Mouse (Mus musculus) hindbrain, embryonic 11.5 days (tissue): ENCODE results near the gene Mecom. TPM values are rescaled to one million over a fixed set of nuclear protein-coding genes. Genes with fewer than 3 reads are reported as not detected.

Source experiments
- ATAC-seq: fragments of 200-750 bp; cut with Nextera tagmentation; 2 replicates; pipeline ENCODE4 v1.8.0; 2017; ENCODE audit warnings: mild to moderate bottlenecking, moderate TSS enrichment, moderate library complexity; ENCODE audit not compliant: low FRiP score
- DNase-seq: peaks from one replicate; pipeline ENCODE4 v3.0.0-alpha.2; 2015; ENCODE audit warnings: low spot score
- H3K27ac ChIP-seq: fragments of 300-500 bp; sonication (generic); 2 replicates; pipeline ENCODE4 v1.5.1; 2014; ENCODE audit warnings: mild to moderate bottlenecking, low read depth, low read length
- H3K27me3 ChIP-seq: fragments of 300-500 bp; sonication (generic); 2 replicates; pipeline ENCODE4 v1.6.1; 2014; ENCODE audit warnings: mild to moderate bottlenecking, low read length, moderate library complexity, mixed read lengths; ENCODE audit not compliant: control insufficient read depth, insufficient read depth
- H3K36me3 ChIP-seq: fragments of 300-500 bp; sonication (generic); 2 replicates; pipeline ENCODE4 v1.6.1; 2014; ENCODE audit warnings: mild to moderate bottlenecking, low read length, moderate library complexity, mixed read lengths; ENCODE audit not compliant: control insufficient read depth, insufficient read depth
- H3K4me1 ChIP-seq: fragments of 300-500 bp; sonication (generic); replicated peaks from 2 replicates; pipeline ENCODE4 v1.6.1; 2014; ENCODE audit warnings: low read length, mixed read lengths; ENCODE audit not compliant: control insufficient read depth, insufficient read depth
- H3K4me2 ChIP-seq: fragments of 300-500 bp; sonication (generic); replicated peaks from 2 replicates; pipeline ENCODE4 v1.6.1; 2014; ENCODE audit warnings: mild to moderate bottlenecking, low read depth, low read length
- H3K4me3 ChIP-seq: fragments of 300-500 bp; sonication (generic); 2 replicates; pipeline ENCODE4 v1.5.1; 2014; ENCODE audit warnings: low read depth, low read length
- H3K9ac ChIP-seq: fragments of 300-500 bp; sonication (generic); 2 replicates; pipeline ENCODE4 v1.6.1; 2014; ENCODE audit warnings: low read depth, low read length
- H3K9me3 ChIP-seq: fragments of 300-500 bp; sonication (generic); 2 replicates; pipeline ENCODE4 v1.6.1; 2016; ENCODE audit warnings: low read length; ENCODE audit not compliant: control insufficient read depth
- WGBS: fragments of 180-500 bp; shearing (Covaris S2); extraction: QIAGEN DNeasy Blood & Tissue Kit; methylation state at CpG from one replicate; pipeline ENCODE4 v1.1.7; 2014; 5-methylcytosine and 5-hydroxymethylcytosine counted together
- polyA plus RNA-seq: library from polyadenylated mRNA; unstranded; fragments of >200 nt; fragmentation: Nextera tagmentation; extraction: Ambion mirVana; gene quantifications from 2 replicates; pipeline ENCODE4 v1.2.1, GENCODE M21; 2014

The Mecom gene
- polyA plus RNA-seq, 1 experiment from 2014 or later: 44.3 TPM

DNA sequence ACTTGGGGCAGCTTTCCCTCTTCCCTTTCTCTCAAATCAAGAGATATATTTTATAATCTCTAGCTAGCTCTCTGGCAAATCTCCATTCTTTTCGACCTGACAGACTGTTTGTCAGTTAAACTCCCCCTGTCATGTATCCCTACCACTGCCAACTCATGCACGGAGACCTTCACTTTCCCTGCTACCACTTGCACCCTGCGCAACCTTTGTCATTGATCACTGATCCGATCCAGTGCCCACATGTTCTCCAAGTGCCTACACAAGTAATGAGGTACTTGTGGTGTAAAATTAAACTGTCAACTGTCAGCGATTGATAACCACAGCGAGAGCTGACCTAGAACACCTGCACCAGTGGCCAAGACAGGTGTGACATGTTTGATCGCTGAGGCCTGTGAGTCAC is 95.3 kb downstream of the Mecom start:
- no peak for ATAC-seq
- no peak overlapping the region for H3K9ac ChIP-seq
- no peaks in the 10 kb centered on the region for H3K9me3 ChIP-seq
- H3K36me3 ChIP-seq: no peaks in the 10 kb centered on the region
- no peak overlapping the region for H3K27ac ChIP-seq
- 75% methylated on average over 7 of the region's 7 CpGs for WGBS
- H3K4me2 ChIP-seq: no peak overlapping the region
- H3K4me1 ChIP-seq: no peaks in the 10 kb centered on the region
- no peak overlapping the region for H3K4me3 ChIP-seq
- H3K27me3 ChIP-seq: no peaks in the 10 kb centered on the region
- DNase-seq: no peak

DNA sequence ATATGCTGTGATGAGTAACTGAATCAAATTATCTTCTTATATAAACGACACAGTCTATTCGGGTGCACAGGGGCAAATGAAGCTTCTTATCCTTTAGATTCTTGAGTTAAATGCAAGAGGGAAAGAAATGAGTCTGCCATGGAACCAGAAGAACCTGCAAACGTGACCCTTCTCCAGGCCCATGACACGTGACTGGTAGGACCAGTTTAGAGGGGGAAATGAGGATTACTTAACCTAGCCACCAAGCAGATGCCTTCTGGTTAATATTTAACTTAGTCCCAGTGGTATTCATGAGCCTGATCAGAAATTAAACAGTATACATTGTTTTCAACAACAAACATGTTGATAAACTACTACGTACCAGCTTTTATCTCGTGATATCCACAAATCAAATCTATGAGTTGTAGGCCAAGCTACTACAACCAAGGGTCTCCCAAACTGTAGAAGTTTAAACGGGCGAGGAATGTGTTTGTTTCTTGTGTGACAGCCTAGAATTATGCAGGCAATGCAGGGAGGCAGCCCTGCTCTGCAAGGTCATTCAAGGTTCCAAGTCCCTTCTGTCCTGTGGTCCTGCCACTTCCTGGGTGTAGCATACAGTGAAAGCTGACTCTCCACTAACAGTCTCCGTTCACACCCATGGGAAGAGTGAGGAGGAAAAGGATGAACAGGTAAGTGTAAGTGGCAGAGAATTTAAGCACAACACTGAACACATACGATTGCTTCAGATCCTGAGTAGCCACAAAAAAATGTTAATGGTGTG is 97.4 kb downstream of the Mecom start:
- no peak for DNase-seq
- 78% methylated on average over 10 of the region's 10 CpGs for WGBS

DNA sequence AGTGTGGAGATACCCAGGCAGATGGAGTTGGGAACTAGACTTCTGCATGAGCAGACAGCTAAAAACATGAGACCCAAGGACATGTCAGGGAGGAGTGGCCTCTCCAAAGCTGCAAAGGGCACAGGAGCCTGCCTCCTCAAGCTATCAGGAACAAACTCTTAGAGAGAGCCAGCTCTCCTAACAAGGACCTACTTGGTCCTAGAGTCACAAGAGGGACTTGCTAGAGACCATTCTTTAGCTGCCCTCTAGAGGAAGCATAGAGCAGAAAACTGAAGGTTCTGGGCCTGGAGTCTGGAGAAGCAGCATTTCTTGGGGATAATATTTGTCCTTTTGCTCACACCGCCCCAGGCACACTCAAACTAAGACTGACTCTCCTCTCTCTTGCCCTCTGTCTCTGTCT is 99.2 kb downstream of the Mecom start:
- no peaks in the 10 kb centered on the region for H3K27me3 ChIP-seq
- ATAC-seq (no peak), DNase-seq (no peak)
- H3K9ac ChIP-seq: no peak overlapping the region
- H3K4me2 ChIP-seq: no peak overlapping the region
- H3K27ac ChIP-seq: no peak overlapping the region
- no peaks in the 10 kb centered on the region for H3K4me1 ChIP-seq
- H3K36me3 ChIP-seq: no peaks in the 10 kb centered on the region
- H3K4me3 ChIP-seq: no peak overlapping the region
- H3K9me3 ChIP-seq: no peaks in the 10 kb centered on the region
- WGBS: 81% methylated on average over 1 of the region's 1 CpGs

More for the DNA sequence above, 97.4 kb downstream of the Mecom start:
- Histone ChIP-seq H3K4me1 (no peaks in the 10 kb centered on the region), H3K4me3 (no peak overlapping the region), H3K36me3 (no peaks in the 10 kb centered on the region), H3K9me3 (no peaks in the 10 kb centered on the region), H3K9ac (no peak overlapping the region), H3K27me3 (no peaks in the 10 kb centered on the region), H3K27ac (no peak overlapping the region), H3K4me2 (no peak overlapping the region)
- ATAC-seq: no peak

DNA sequence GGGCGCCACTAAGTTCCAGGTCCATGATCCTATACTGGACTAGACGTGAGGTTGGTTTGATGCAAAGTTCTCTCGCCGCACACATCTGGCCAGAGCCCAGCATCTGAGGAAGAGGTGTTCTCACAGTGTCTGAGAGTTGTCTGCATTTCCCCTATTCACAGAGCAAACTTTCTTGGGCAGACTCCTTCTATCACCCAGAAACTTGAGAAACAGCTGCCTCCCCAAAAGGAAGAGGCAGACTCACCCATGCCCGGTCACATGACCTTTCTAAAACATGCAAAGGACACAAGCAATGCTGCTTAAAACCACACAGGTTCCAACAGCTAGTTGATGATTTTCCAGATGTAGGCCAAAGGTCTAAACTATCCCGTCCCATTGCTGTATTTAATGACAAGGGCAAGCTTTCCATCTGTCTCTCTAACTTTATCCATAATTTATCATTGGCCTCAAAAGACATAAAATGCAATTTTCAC is 101.8 kb downstream of the Mecom start:
- H3K27ac ChIP-seq: no peak overlapping the region
- no peak overlapping the region for H3K9ac ChIP-seq
- no peak for ATAC-seq
- H3K4me1 ChIP-seq: no peaks in the 10 kb centered on the region
- no peak overlapping the region for H3K4me3 ChIP-seq
- DNase-seq: no peak
- H3K27me3 ChIP-seq: no peaks in the 10 kb centered on the region
- H3K9me3 ChIP-seq: no peaks in the 10 kb centered on the region
- no peaks in the 10 kb centered on the region for H3K36me3 ChIP-seq
- no peak overlapping the region for H3K4me2 ChIP-seq
- WGBS: 93% methylated on average over 6 of the region's 6 CpGs

DNA sequence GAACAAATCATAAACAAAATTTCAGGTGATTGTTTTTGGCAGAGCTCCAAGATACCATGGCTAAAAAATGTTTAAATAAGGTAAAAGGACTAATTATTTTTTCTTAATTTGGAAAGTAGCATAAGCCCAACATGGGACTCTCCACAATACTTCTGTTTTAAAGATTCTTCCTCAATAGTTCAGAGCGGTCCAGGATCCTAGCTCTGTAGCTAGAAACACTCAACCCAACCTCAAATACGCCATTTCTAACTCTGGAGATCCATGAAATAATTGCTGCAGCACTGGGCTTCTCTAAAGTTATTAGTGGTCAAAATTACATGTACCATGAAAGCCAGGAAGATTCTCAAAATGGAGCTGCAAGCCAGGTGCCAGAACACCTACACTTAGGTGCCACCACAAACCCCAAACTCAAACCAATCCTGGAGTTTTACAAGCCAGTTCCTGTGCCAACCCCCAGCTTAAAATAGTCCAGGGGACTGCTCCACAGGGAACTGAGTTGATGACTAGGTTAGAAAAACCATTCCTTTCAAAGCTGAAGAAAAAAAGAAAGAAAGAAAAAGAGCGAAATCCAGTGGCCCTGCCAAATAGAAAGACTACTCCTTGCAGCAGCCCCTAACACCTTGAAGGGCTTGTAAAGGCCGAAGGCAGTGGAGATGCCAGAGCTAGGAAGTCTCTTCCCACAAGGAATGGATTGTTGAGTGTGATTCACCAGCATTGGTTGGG is 102.4 kb downstream of the Mecom start:
- no peaks in the 10 kb centered on the region for H3K9me3 ChIP-seq
- no peaks in the 10 kb centered on the region for H3K36me3 ChIP-seq
- 96% methylated on average over 4 of the region's 4 CpGs for WGBS
- DNase-seq: no peak
- no peaks in the 10 kb centered on the region for H3K4me1 ChIP-seq
- no peak overlapping the region for H3K9ac ChIP-seq
- no peak overlapping the region for H3K27ac ChIP-seq
- H3K4me3 ChIP-seq: no peak overlapping the region
- no peak for ATAC-seq
- no peaks in the 10 kb centered on the region for H3K27me3 ChIP-seq
- no peak overlapping the region for H3K4me2 ChIP-seq

DNA sequence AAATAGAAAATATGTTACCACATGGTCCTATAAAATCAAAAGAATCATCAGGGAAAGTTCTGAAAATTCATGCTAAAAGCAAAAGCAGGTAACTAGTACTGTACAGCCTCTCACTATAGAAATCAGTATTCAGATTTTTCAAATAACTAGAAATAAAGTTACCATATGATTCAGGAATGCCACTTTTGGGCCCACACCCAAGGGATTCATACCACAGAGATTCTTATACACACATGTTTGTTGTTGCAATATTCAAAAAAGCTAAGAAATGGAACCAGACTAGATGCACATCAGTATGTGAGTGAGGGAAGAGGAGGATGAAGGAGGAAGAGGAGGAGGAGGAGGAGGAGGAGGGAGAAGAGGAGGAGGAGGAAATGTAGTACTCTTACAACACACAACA is 106.2 kb downstream of the Mecom start:
- Histone ChIP-seq H3K9ac (no peak overlapping the region), H3K4me3 (no peak overlapping the region), H3K4me1 (no peaks in the 10 kb centered on the region), H3K27me3 (no peaks in the 10 kb centered on the region), H3K4me2 (no peak overlapping the region), H3K27ac (no peak overlapping the region), H3K36me3 (no peaks in the 10 kb centered on the region), H3K9me3 (no peaks in the 10 kb centered on the region)
- DNase-seq: no peak
- no peak for ATAC-seq

DNA sequence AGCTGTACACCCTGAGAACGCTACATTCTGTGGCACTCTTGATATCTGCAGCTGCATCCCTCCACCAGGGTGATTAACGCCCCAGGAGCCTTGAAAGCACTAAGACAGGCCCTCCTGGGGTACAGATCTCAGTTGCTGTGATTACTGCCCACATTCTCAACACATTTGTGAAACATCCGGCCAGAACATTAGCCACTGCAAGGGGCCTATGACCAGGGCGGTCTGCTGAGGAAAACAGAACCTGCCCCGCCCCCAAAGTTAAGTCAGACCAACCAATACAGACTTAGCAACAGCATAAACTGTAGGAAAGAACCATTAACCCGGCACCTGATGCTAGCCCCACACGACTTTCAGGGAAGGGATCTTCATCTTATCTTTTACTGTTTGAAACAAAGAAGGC is 109.8 kb downstream of the Mecom start:
- Histone ChIP-seq H3K36me3 (no peaks in the 10 kb centered on the region), H3K27me3 (no peaks in the 10 kb centered on the region), H3K9ac (no peak overlapping the region), H3K4me3 (no peak overlapping the region), H3K9me3 (no peaks in the 10 kb centered on the region), H3K4me2 (no peak overlapping the region), H3K27ac (no peak overlapping the region), H3K4me1 (no peaks in the 10 kb centered on the region)
- WGBS: 49% methylated on average over 7 of the region's 7 CpGs
- ATAC-seq (no peak), DNase-seq (no peak)

DNA sequence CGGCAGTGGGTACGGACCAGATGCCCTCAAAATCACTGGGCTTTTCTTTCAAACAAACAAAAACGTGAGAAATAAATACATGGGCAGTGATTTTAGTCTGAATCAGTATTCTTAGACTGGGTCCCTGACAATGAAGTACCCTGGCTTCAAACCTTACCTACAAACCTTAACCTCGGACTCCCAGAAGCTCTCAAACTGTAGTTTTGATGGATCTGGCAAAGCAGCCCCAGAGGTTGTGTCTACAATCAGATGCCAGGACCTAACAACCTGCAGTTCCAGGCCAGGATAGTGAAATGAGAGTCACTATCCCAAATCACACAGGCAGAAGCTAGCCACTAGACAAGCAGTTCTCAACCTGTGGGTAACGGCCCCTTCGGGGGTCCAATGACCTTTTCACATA is 111.2 kb downstream of the Mecom start:
- H3K27me3 ChIP-seq: no peaks in the 10 kb centered on the region
- no peak overlapping the region for H3K9ac ChIP-seq
- no peak for ATAC-seq
- H3K4me1 ChIP-seq: no peaks in the 10 kb centered on the region
- no peak overlapping the region for H3K4me2 ChIP-seq
- no peaks in the 10 kb centered on the region for H3K36me3 ChIP-seq
- H3K9me3 ChIP-seq: no peaks in the 10 kb centered on the region
- no peak overlapping the region for H3K4me3 ChIP-seq
- 71% methylated on average over 6 of the region's 6 CpGs for WGBS
- no peak overlapping the region for H3K27ac ChIP-seq
- no peak for DNase-seq

DNA sequence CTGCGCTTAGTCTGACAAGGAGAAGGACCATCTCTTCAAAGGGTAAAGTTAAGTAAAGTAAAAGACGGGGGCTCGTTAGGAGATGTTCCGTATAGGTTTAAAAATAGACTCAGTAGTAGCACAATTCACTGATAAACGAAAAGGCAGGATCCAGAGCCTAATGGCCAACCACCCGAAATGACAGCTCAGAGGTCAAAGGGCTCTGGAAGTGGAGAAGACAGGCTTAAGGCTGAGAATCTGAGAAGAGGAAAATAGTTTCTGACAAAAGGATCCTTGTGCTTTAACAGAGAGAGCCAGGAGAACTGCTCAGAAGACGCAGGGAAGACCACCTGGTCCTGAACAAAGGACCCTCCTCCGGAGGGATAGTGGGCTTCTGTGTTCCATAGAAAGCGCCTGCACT is 111.7 kb downstream of the Mecom start:
- no peaks in the 10 kb centered on the region for H3K36me3 ChIP-seq
- no peaks in the 10 kb centered on the region for H3K4me1 ChIP-seq
- WGBS: 61% methylated on average over 9 of the region's 9 CpGs
- ATAC-seq (no peak), DNase-seq (no peak)
- no peaks in the 10 kb centered on the region for H3K9me3 ChIP-seq
- H3K4me3 ChIP-seq: no peak overlapping the region
- H3K27ac ChIP-seq: no peak overlapping the region
- H3K4me2 ChIP-seq: no peak overlapping the region
- H3K9ac ChIP-seq: no peak overlapping the region
- no peaks in the 10 kb centered on the region for H3K27me3 ChIP-seq
